Mouse (Mus musculus) liver, embryonic 16.5 days (tissue): ENCODE measurements around the gene Atp5g2. TPM values are rescaled to one million over a fixed set of nuclear protein-coding genes. Genes with fewer than 3 reads are reported as not detected.
"Not testable (repeated sequence)": the region's sequence is repeated elsewhere in the genome, so short reads cannot be mapped to it uniquely, and the experiment has no call there.

Experiments used
- ATAC-seq: fragments of 200-750 bp; cut with Nextera tagmentation; 2 replicates; pipeline ENCODE4 v1.8.0; 2017; ENCODE audit warnings: low read depth, mild to moderate bottlenecking, moderate number of reproducible peaks, moderate library complexity
- H3K27ac ChIP-seq: fragments of 300-500 bp; sonication (generic); 2 replicates; pipeline ENCODE4 v1.5.1; 2014; ENCODE audit warnings: mild to moderate bottlenecking, low read length
- H3K27me3 ChIP-seq: fragments of 300-500 bp; sonication (generic); 2 replicates; pipeline ENCODE4 v1.6.1; 2014; ENCODE audit warnings: low read depth, low read length, mixed read lengths; ENCODE audit not compliant: control insufficient read depth, insufficient read depth
- H3K36me3 ChIP-seq: fragments of 300-500 bp; sonication (generic); 2 replicates; pipeline ENCODE4 v1.6.1; 2014; ENCODE audit warnings: mild to moderate bottlenecking; ENCODE audit not compliant: control insufficient read depth, insufficient read depth
- H3K4me1 ChIP-seq: fragments of 300-500 bp; sonication (generic); 2 replicates; pipeline ENCODE4 v1.6.1; 2014; ENCODE audit warnings: low read depth, low read length, mixed read lengths; ENCODE audit not compliant: control insufficient read depth
- H3K4me2 ChIP-seq: fragments of 300-500 bp; sonication (generic); 2 replicates; pipeline ENCODE4 v1.6.1; 2014; ENCODE audit warnings: low read depth, low read length, mixed read lengths
- H3K4me3 ChIP-seq: fragments of 300-500 bp; sonication (generic); 2 replicates; pipeline ENCODE4 v1.5.1; 2014; ENCODE audit warnings: low read depth, mild to moderate bottlenecking, low read length
- H3K9ac ChIP-seq: fragments of 300-500 bp; sonication (generic); 2 replicates; pipeline ENCODE4 v1.6.1; 2014; ENCODE audit warnings: low read depth, low read length
- H3K9me3 ChIP-seq: fragments of 300-500 bp; sonication (generic); replicated peaks from 2 replicates; pipeline ENCODE4 v1.6.1; 2016; ENCODE audit warnings: low read length; ENCODE audit not compliant: control insufficient read depth
- WGBS: fragments of 180-500 bp; shearing (Covaris S2); extraction: QIAGEN DNeasy Blood & Tissue Kit; methylation state at CpG from one replicate; pipeline ENCODE4 v1.1.7; 2014; ENCODE audit not compliant: insufficient replicate concordance; 5-methylcytosine and 5-hydroxymethylcytosine counted together
- polyA plus RNA-seq: library from polyadenylated mRNA; unstranded; fragments of >200 nt; fragmentation: Nextera tagmentation; extraction: Ambion mirVana; gene quantifications from 2 replicates; pipeline ENCODE4 v1.2.1, GENCODE M21; 2015

The Atp5g2 gene
- polyA plus RNA-seq, 1 experiment from 2014 or later: 26.0 TPM

DNA sequence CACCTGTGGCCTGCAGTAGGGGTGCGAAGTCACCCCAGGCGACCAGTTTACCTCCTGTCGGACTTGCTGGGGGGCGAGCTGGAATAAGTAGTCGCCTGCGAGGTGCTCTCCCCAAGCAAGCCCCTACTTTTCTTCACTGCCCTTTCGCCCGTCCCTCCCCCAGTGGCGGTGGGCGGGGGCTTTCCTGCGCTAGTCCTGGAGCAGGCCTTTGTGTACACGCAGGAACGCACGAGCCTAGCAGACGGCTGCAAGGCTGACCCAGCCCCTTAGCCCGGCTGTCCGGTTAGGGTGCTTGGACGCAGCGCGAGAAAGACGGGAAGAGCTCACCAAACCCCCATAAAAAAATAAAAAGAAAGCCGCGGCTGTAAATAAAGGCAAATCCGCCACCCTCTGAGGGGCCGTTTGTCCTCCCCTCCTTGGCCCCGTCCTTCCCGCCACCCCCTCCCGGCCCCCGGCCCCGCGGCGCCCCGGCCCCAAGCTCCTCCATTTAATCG, 384 bp downstream of the Atp5g2 start:
- H3K4me1 ChIP-seq: peaks cover 13% of the 10 kb centered on the region
- WGBS: under 1% methylated on average over 34 of the region's 34 CpGs
- peak overlapping the region; percentile 59 for H3K9ac ChIP-seq
- peak; percentile 25; the same call in 1 of the 2 replicates for ATAC-seq
- peak overlapping the region; percentile 84 for H3K4me2 ChIP-seq
- peak overlapping the region; percentile 79 for H3K27ac ChIP-seq
- H3K4me3 ChIP-seq: peak overlapping the region; percentile 90
- H3K27me3 ChIP-seq: peaks cover 31% of the 10 kb centered on the region
- peaks cover 5% of the 10 kb centered on the region; the same call in 1 of the 2 replicates for H3K36me3 ChIP-seq
- H3K9me3 ChIP-seq: no peaks in the 10 kb centered on the region

DNA sequence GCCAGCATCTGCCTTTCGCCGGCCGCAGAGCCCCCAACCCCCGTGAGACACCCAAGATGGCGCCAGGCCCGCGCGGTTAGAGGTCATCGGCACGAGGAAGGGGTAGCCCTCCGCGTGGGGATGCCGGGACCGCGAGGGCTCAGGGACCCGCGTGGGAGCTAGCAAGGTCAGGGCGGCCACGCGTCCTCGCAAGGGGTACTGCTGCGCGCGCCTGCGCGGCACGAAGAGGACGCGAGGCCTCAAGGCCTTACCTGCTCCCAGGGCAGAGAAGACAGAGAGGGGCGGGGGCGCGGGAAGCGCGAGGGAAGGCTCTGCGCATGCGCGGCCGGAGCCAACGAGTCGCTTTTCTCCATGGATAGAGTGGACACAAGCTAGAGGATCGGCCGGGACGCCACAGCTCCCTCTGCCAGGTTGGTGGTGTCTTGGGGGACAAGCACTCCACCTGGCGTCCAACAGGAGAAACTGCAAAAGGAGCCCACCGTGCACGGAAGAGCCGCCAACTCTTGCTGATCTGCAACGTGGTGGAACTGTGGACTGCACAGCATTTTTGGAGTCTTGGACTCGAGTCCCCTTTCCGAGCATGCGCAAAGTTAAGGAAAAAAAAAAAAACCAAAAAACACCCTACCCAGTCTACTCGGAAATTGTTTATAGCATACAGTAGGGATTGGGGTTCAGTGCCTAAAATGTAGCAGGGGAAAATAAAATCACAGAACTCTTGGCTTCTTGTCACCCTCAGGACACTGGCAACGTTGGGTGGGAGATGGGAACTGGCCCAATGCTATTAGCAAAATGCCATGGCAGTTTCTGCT, 1.2 kb downstream of the Atp5g2 start:
- Histone ChIP-seq H3K27ac (peak overlapping the region; percentile 80), H3K4me2 (peak overlapping the region; percentile 84), H3K9ac (peak overlapping the region; percentile 93), H3K4me3 (peak overlapping the region; percentile 90), H3K27me3 (peaks cover 31% of the 10 kb centered on the region), H3K9me3 (no peaks in the 10 kb centered on the region), H3K4me1 (peaks cover 13% of the 10 kb centered on the region), H3K36me3 (peaks cover 5% of the 10 kb centered on the region; the same call in 1 of the 2 replicates)
- under 1% methylated on average over 53 of the region's 53 CpGs for WGBS
- ATAC-seq: peak; percentile 93

DNA sequence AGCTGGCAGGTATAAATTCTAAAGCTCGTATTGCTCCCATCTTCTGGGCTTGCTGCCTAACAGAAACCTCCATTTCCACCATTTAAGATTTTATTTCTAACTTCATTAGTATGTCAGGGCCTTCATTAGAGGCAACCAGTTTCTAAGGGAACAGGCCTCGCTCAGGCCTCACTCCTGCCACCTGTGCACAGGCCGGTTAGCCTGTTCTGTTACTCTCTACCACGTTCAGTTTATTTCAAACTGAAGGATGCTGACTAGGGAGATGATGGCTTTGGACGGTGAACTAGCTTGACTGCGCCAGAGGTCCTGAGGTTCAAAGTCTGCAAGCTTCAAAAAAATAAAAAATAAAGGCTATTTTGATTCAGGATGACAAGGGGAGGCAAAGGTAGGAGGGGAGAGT, 1.9 kb downstream of the Atp5g2 start:
- H3K9ac ChIP-seq: peak overlapping the region; percentile 93
- H3K9me3 ChIP-seq: no peaks in the 10 kb centered on the region
- peaks cover 7% of the 10 kb centered on the region; the same call in 1 of the 2 replicates for H3K36me3 ChIP-seq
- peak overlapping the region; percentile 90 for H3K4me3 ChIP-seq
- 5% methylated on average over 6 of the region's 6 CpGs for WGBS
- no peak for ATAC-seq
- peaks cover 31% of the 10 kb centered on the region for H3K27me3 ChIP-seq
- peak overlapping the region; percentile 84 for H3K4me2 ChIP-seq
- peaks cover 13% of the 10 kb centered on the region for H3K4me1 ChIP-seq
- H3K27ac ChIP-seq: peak overlapping the region; percentile 80

DNA sequence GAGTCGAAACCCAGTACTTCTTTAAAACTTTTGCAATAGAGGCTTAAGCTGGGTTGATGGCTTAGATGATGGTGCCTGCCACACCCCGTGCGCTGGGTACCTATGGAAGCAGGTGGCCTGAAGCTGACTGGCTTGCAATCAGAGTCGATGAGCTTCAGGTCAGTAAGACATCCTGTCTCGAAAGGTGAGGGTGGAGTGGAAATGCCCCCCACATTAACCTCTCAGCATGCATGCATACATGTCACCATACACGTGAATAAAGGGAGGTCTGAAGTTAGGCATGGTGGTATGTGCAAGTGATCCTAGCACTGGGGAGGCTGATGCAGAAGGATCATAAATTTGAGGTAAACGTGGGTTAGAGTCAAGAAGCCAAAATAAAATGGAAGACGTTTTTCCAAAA, 2.6 kb downstream of the Atp5g2 start:
- no peak overlapping the region for H3K27ac ChIP-seq
- H3K4me3 ChIP-seq: no peak overlapping the region; the same call in 1 of the 2 replicates
- peaks cover 29% of the 10 kb centered on the region for H3K27me3 ChIP-seq
- WGBS: 73% methylated on average over 8 of the region's 8 CpGs
- no peak for ATAC-seq
- H3K4me2 ChIP-seq: peak overlapping the region; percentile 84
- peak overlapping the region; percentile 28; the same call in 1 of the 2 replicates for H3K9ac ChIP-seq
- peaks cover 10% of the 10 kb centered on the region for H3K36me3 ChIP-seq
- no peaks in the 10 kb centered on the region for H3K9me3 ChIP-seq
- peaks cover 13% of the 10 kb centered on the region for H3K4me1 ChIP-seq

DNA sequence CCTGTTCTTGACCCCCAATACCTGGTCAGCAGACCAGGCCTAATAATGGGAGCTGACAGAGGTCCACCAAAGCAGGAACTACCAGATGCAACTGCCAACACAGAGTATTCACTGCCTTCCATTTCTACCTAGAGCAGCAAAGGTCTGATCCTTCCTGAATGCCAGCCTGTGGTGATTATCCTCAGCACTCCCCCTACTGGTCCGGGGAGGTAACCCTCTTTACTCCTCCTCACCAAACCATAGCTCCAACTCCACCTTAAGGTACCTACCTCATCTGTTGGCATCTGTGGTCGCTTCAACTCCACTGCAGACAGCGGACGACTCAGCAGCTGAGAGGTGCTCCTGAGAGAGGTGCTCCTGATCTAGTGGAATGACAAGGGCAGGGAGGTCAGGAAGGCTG, 6.7 kb downstream of the Atp5g2 start:
- no peak overlapping the region for H3K9ac ChIP-seq
- no peak overlapping the region for H3K4me3 ChIP-seq
- 41% methylated on average over 4 of the region's 4 CpGs for WGBS
- no peaks in the 10 kb centered on the region for H3K27me3 ChIP-seq
- no peak overlapping the region for H3K27ac ChIP-seq
- H3K4me2 ChIP-seq: no peak overlapping the region
- H3K9me3 ChIP-seq: no peaks in the 10 kb centered on the region
- peaks cover 30% of the 10 kb centered on the region for H3K36me3 ChIP-seq
- peak; percentile 43; the same call in 1 of the 2 replicates for ATAC-seq
- peaks cover 9% of the 10 kb centered on the region for H3K4me1 ChIP-seq

DNA sequence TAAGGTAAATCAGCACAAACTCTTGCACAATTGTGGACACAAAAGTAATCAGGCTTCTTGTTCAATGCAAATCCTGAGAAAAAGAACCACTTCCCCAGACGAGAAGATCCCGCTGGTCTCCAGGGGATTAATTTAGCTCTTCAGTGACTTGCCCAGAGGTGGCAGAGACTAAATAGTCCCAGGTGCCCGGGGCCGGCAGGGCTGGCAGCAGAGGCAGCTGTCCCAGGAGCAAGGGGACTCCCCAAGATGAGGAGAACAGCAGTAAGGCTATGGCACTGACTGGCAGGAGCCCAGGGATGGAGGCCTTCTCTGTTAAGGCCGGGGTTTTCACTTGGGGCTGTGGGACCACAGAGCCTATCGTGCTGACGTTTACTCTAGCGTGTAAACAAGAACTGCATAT, 8.3 kb downstream of the Atp5g2 start:
- Histone ChIP-seq H3K36me3 (peaks cover 30% of the 10 kb centered on the region), H3K27ac (no peak overlapping the region), H3K9me3 (no peaks in the 10 kb centered on the region), H3K4me3 (no peak overlapping the region), H3K4me1 (no peaks in the 10 kb centered on the region), H3K9ac (no peak overlapping the region), H3K4me2 (no peak overlapping the region), H3K27me3 (no peaks in the 10 kb centered on the region)
- ATAC-seq: no peak
- 84% methylated on average over 8 of the region's 8 CpGs for WGBS

DNA sequence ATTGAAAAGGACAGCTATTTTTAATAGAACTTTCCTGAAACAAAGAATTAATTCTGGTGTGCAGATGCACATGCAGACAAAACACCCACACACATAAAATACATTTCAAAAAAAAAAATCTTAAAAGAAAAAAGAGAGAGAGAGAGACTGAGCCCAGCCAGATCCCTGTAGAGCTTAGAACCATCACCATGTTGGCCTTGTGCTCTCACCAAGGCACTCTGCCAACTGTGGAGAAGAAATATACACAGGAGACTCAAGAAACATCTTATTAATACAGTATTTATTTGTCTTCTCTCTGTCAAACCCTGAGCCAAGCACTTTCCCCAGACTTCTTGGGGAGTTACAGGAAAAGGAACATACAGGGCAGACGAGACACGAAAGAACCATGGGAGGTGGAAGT, 9.6 kb downstream of the Atp5g2 start:
- H3K36me3 ChIP-seq: peaks cover 30% of the 10 kb centered on the region
- not testable (repeated sequence) for H3K27me3 ChIP-seq, H3K27ac ChIP-seq, H3K9me3 ChIP-seq, H3K4me3 ChIP-seq, H3K4me2 ChIP-seq, H3K9ac ChIP-seq, ATAC-seq, H3K4me1 ChIP-seq
- WGBS: no CpG with 5 or more reads among the region's 2 CpGs

DNA sequence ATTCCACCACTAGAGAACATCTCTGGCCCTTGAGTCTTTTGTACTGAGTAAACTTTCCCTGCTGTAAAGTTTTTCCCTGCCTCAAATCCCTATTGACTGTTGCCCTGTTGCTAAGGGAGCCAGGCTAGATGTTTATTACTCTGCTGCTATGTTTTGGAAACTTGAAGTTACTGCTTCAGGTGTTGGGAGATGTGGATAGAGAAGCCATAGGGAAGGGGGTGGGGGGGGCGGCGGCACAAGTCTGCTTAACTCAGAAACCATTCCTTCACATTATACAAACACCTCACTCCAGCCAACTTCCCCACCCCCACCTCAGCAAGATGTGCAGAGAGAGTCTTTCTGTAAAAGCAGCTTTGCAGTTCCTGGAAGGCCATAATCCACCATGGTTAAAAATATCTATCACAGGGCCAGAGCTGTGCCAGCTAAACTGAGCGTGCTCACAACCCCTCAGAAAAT, 14.2 kb downstream of the Atp5g2 start:
- H3K36me3 ChIP-seq: peaks cover 4% of the 10 kb centered on the region; the same call in 1 of the 2 replicates
- H3K9ac ChIP-seq: no peak overlapping the region
- 77% methylated on average over 3 of the region's 3 CpGs for WGBS
- ATAC-seq: no peak
- no peaks in the 10 kb centered on the region for H3K27me3 ChIP-seq
- no peak overlapping the region for H3K27ac ChIP-seq
- no peaks in the 10 kb centered on the region for H3K9me3 ChIP-seq
- H3K4me3 ChIP-seq: no peak overlapping the region
- no peaks in the 10 kb centered on the region for H3K4me1 ChIP-seq
- no peak overlapping the region for H3K4me2 ChIP-seq

DNA sequence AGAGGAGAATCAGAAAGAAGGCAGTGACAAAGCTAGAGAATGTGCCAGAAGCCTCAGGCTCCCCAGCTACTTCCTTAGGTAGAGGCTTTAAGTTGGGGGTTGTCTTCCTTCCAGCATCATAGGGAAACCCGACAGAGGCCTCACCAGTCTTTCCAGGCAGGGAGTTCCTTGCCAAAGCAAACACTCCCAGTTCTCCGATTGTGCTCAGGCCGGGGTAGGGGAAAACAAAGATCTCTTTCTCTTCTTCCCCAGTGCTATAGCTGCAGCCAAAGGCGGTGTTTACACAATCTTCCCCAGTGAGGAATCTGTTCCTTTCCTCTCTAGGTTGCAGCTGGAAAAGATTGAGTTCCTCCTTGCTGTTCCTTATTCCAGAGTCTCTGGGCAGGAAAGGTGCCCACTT, 15.5 kb downstream of the Atp5g2 start:
- no peak overlapping the region for H3K9ac ChIP-seq
- H3K4me3 ChIP-seq: no peak overlapping the region
- H3K4me1 ChIP-seq: no peaks in the 10 kb centered on the region
- ATAC-seq: no peak
- 31% methylated on average over 4 of the region's 4 CpGs for WGBS
- no peak overlapping the region for H3K27ac ChIP-seq
- H3K9me3 ChIP-seq: no peaks in the 10 kb centered on the region
- H3K36me3 ChIP-seq: no peaks in the 10 kb centered on the region; the same call in 1 of the 2 replicates
- no peak overlapping the region for H3K4me2 ChIP-seq
- H3K27me3 ChIP-seq: no peaks in the 10 kb centered on the region
